Mouse (Mus musculus) adrenal gland, adult (tissue): ENCODE measurements around the gene Rimbp2.

ENCODE experiments used
- DNase-seq, 2 experiments: peaks; one replicate each; pipeline ENCODE4 v3.0.0; 2022 to 2023; ENCODE audit warnings: low spot score in 1 of 2; ENCODE audit not compliant: inconsistent age in 2 of 2

Rimbp2 gene

DNA sequence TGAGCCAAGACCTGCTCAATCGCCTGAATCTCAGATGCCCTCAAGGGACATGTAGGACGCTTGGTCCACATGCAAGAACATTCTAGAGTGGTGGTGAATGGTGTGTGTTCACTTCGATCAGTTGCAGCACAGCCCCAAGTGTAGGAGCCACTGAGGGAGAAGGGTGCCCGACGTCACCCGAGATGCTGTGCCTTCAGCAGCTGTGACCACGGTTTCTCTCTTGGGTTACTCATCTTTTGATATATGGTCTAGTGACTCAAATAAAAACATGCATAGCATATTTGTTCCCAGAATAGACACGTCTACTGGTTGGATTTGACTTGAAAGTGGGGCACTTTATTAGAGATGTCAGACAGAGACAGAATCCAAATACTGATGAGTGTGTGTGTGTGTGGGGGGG, 105.5 kb downstream of the Rimbp2 start:
- no peak for DNase-seq

DNA sequence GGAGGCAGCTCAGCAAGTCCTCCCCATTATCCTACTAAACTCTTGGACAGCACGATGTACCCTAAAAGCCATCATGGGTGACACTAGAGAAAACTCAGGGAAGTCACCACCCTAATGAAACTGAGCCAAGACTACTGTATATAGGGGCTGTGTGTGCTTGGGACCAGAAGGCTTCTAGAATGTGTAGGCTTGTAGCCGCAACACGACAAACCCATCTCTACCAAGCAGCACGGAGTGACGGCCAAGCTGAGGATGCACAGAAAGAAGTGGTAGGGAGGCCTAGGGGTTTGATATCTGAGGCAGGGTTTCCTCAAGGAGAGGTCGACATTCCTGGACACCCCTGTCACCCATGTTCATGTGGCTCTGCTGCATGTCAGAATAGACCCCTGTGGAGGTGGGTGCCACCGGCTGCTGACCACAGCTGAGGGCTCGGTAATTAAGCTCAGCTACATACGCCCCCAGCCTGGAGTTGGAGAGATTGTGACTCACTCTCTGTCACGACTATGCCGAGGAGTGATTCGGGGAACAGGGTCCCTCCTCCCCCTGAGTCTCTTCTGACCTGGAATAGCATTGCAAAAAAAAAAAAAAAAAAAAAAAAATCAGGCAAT, 106.7 kb downstream of the Rimbp2 start:
- DNase-seq, result no peak

DNA sequence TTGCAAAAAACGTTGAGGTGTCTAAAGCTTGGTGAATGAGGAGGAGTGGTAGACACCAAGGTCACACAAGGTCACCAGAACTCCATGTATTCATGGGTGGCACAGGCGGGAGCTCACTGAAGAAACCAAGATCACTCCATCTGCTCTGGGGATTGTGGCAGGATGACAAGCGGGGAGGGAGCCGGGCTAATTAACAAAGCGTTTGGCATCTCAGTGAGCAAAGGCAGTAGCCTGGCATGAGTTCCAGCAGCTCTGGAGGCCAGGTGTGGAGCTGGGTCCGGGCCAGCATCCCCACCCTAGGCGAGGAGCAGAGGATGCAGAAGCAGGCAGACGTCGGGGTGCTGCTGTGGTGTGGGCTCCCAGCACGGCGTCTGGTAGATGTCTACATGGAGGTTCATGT, 108.3 kb downstream of the Rimbp2 start:
- DNase-seq, result no peak

DNA sequence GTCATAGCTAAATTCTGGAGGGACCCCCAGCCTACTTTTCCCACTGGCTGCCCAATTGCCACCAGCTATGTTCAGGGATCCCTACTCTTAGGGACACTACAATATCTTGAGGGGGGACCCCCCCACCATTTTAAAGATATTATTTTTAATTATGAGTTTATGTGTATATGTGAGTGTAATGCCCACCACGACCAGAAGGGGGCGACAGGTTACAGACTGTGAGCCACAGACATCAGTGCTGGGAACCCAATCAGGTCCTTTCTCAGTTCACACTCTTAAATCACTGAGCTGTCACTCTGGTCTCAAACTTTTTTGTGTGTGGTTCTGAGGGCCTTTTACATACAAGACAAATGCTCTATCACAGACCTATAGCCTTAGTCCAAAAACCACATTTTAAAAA, 109.3 kb downstream of the Rimbp2 start:
- DNase-seq, result no peak

DNA sequence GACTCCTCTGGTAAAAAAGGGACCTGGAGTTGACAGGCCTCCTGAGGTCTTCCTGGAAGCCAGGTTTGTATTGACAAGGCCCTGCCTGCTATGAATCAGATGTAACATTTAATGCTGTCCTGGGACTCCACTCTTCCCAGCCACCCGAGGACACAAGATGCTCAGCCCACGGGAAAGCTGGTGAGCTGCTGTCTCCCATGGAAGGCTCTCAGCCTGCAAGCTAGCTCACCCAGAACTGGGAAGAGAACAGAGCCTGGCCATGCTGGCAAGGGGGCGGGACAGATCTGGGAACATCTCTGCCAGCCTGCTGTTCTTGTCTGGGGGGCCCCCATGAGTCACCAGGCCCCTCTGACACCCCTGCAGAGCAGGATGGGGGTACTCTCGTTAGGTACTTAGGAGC, 111.7 kb downstream of the Rimbp2 start:
- no peak for DNase-seq

DNA sequence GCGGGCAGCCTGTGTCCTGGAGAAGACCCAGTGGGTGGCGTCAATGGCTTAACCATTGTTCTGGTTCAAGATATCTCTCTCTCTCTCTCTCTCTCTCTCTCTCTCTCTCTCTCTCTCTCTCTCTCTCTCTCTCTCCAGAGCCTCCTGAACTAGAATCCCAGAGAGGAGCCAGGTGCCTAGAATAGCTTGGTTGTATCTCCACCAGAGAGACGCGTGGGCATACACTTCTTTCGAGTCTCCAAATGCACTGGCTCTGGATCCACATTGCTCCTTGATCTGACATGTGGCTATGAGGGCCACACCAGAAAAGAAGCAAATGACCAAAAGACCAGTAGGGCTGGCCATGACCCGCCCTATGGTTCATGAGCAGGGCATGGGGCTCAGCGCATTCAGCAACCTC, 116.2 kb downstream of the Rimbp2 start:
- no peak for DNase-seq

DNA sequence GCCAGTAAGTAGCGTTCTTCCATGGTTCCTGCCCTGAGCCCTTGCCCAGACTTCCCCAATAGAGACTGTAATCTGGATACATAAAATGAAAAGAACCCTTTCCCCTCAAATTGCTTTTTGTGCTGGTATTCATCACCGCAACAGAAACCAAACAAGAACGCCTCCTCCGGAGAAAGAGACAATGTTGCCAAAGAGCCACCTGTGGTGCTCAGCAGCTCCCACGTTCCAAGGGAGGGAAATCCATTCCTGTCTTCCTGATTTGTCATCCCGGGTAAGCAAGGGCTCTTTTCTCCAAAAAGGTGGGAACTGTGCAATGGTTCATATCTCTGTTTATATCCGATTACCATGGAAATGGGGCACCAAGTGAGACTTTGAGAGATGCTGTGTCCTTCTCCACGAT, 119.2 kb downstream of the Rimbp2 start:
- no peak for DNase-seq

DNA sequence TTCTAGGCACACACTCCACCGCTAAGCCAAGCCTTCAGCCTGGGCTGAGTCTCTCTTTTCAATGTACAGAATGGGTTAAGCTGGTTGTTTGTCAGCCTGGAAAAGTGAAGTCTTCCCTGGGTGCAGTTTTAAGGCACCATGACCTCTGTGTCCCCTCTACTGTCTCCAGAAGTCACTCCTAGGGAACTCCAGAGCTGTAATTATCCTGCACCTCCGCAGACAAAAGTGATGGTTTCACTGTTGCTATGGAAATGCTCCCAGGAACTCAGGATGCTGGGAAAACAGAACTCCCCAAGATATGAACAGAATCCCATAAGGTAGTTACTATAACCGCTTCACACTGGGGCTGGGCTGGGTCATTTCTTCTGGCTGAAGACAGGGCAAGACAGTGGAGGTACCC, 130.4 kb downstream of the Rimbp2 start:
- no peak for DNase-seq

DNA sequence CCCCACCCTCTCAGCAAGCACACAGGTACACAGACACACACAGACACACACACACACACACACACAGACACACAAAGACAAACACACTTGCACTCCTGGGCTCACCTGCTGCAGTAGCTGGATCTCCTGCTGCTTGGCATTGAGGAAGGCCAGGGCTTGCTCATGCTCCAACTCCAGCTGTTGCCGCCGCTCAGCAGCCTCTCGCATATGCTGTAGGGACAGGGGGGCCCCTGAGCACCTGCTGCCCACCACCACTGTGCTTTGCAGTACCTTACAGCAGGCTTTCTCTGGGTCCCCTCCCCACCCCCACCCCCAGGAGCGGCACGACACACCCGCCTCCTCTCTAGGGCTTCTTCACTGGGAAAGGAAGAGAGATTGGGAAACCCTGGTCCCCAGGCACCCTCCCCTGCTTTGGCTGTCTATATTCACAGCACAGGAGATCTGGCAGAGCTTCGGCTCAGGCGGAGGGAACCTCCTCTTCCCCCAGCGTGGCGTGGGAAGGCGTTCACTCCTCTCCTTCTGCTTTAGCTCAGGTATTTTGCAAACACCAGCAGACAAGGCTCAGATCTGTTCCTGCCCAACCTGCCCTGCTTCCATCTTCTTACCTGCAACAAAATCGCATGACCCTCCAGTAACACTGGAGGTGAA, 133.5 kb downstream of the Rimbp2 start:
- DNase-seq, result no peak

DNA sequence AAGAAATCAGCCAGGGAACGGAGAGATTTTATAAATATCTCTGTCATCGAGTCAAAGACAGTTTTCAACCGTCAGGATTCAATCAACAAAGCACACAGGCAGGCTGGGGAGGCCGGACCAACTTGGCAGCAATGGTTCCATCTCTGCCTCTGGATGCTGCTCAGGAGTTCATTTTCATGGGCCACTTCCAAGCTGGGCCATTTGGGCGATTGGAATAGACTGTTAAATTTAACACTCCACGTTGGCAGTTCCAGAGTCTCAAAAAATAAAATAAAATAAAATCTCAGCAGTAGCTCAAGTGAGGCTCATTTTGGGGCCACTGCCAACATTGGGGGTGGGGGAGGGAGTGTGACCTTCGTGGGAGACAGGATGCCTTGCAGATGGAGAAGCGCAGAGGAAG, 137.7 kb downstream of the Rimbp2 start:
- no peak for DNase-seq

DNA sequence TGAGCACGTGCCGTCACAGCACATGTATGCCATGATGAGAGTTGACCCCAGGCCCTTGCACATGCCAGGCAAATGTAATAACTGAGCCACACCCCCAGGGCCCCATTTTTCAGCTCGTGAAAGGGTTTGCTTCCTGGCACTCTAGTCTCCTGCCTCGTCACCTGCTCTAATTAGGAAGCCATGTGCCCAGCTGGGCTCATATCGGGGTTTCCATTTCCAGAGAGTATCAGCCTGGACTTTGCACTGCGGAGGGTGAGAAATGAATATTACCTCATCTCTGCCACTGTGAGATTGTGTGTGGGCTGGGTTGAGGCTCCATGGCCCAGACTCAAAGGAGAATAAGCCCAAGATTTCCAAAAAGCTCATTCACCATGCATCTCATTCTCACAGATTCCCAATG, 138.2 kb downstream of the Rimbp2 start:
- DNase-seq, result no peak

DNA sequence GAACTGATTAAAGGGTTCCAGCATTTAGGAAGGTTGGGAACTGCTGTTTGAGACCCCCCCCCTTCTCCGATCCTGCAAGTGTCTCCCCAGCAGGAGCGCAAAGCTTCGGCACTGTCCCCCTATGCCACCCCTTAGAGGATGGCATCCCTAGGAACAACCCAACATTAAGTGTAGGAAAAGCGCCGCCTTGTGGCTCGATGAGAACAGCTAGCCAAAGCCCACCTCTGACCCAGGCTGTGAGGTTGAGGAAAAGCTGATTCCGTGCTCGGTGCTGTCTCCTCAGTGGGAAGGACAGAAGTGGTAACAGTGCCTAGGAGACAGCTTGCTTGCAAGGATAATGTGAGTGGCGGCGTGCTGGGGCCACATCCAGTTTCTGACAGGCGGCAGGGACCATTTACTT, 140.2 kb downstream of the Rimbp2 start:
- DNase-seq, result no peak

DNA sequence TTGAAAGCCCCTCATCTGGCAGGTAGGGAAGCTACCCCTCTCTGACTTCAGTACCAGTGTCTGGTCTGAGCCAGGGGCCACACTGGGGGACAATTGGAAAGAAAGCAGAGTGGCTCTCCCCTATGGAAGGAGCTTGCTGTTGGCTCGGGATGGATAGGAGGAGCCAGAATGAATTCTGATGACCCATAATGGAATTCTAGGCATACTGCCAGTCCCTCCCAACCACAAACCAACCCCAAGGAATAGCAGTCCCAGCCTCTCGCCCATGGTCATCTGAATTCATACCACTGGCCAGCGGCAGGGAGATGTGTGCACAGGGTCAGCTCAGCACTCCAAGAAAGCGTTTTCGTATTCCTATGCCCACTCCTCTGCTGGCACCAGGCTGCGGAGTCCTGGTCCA, 141.9 kb downstream of the Rimbp2 start:
- no peak for DNase-seq

DNA sequence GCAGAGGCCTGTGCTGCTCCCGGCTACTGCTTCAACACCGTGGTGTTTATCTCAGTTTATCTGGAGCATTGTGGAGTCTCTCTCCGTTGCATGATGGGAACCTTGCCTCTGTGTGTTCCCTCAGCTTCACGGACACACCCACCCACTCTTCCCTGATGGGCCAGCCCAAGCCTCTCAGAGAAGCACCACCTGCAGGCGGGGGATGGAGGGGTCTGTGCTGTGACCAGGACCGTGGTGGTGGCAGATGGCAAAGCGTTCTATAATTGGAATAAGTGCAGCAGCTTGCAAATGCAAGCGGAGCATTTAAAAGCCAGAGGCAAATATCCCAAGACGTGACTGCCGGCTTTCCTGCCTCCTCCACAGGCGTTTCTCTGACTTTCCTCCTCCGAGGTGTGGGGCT, 143.3 kb downstream of the Rimbp2 start:
- peak in 1 of 2 experiments; percentile 20 for DNase-seq

DNA sequence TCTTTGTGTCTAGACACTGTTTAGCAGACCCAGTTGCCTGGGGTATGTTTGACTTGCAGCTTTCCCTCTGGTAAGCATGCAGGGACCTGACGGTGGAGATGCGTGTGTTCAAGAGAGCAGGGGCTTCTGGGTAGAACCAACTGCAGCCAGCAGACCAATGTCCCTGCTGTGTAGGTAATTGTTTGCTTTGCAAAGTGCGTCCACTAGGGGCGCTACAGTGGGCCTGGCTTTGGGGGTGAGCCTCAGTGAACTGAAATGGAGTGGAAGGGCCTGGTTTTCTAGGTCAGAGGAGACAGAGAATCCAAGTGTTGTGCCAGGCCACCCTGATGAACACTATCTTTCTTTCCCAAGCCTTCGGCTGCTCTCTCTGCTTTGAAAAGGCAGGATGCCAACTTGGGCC, 143.9 kb downstream of the Rimbp2 start:
- peak; percentile 16 to 56 for DNase-seq

DNA sequence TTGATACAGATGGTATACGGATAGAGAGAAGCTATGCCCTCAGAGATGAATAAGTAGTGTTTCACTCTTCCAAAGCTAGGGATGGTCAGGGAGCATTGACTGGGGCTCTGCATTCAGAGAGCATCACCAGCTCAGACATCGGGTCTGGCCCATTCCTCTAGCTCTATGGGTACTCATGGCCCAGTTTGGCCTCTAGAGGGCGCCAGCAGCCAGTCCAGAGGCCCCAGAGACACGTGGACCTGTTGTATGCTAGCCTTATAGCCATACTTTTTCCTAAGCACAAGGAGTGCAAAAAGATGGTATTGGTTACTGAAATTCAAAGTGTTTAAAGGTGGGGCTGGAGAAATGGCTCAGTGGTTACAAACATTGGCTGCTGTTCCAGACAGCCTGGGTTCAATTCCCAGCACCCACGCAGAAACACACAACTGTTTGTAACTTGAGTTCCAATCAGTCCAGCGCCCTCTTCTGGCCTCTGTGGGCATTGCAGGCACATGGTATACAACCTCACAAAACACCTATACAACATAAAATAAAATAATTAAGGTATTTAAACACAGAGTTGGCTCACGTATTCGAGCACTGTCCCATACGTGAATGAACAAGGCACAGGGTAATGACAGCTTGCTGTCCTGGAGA, 144.6 kb downstream of the Rimbp2 start:
- DNase-seq, result peak in 1 of 2 experiments; percentile 39

DNA sequence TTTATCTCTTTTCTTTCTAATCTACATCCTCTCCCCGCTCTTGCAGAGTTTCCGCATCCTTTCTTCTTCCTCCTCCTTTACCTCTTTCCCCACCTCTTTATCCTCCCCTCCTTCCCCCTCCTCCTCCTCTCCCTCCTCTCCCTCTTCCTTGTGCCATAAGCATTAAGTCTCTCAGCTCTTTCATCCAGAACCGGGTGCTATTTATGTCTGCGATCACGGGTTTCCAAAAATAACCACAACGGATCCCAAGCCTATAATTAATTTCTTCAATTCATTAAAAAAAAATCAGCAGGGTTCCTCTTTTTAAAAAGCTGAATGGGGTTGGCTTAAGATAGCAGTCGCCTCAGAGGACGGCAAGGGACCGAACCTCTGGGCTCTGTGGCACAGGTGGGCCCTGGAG, 145.9 kb downstream of the Rimbp2 start:
- no peak for DNase-seq

DNA sequence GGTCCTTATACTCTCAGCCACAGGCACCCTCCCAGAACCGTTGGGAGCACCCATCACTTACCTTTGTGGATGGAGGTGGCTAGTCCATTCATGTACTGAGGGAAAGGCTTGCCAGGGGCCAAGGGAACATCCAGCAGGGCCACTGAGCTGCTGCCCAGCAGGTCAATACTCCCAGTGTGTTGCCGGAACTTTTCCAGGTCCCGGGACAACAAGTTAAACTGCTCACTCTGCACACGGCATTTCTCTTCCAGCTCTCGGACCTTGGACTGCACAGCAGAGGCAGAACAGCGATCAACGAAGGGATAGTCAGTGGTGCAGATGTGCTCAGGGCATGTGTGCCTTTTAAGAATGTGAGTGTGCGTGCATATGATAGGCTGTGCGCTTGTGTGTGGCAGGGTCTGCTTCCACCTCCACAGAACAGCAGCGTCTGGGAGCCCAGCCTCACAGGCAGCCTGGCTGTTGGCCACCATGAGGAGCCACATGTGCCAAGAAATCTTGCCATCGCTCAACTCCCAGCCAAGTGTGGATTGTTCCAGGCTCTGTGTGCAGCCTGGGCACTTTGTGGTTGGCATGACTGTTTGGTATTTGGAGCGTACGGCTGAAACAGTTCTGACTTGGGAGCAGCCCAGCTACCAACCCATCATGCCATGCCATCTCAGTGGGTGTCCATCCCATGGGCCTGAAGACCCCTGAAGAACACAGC, 146.8 kb downstream of the Rimbp2 start:
- DNase-seq, result peak in 1 of 2 experiments; percentile 24

DNA sequence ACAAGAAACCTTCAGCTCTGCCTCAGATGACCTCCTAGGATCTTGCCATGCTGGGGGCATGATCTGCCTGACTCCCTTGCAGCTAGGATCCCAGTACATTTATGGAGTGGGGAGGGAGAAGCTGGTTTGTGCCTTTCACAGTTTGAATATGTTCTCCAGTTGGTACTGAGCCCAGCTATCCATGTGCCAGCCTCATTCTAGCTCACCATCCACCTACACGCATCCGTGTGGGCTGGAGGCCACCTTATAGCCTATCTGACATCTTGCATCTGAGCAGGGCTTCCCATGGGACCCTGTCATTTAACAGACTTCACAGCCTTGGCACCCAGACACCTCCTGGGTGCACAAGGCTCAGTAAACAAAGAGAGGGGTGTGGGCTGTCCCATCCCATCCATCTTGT, 148.2 kb downstream of the Rimbp2 start:
- no peak for DNase-seq

DNA sequence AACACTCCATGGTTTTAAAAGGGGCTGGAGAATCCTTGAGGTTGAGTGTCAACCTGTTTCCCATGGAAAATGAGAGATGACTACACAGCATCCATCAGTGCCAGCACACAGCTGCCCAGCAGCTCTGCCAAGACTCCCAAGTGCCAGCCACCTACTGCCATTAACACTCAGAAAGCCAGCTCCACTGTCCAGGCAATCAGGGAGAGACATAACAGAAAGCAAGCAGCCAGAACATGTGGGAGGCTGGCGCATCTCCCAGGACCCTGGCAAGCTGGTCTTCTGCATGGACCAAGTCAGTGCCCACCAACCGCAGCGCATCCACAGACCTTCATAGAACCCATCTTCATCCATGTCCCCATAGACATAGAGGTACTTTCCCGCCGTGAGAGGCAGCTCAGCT, 152.7 kb downstream of the Rimbp2 start:
- no peak for DNase-seq

DNA sequence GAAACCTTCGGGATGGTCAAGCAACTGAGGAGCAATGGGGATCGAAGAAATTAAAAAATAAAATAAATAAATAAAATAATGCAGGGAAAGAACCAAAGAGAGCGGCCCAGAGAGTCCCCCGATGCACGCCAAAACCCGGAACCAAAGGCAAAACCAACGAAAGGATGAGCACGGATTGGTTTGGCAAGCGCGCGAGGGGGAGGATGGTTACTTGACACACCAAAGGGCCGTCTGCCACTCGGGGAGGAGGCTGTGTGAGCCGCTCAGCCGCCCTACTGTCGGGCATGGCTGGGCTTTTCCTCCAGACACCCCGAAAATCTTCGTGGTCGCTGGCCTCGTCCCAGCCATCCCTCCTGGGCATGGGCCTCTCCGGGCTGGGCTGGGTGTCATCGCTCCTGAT, 171.7 kb downstream of the Rimbp2 start:
- no peak for DNase-seq

DNA sequence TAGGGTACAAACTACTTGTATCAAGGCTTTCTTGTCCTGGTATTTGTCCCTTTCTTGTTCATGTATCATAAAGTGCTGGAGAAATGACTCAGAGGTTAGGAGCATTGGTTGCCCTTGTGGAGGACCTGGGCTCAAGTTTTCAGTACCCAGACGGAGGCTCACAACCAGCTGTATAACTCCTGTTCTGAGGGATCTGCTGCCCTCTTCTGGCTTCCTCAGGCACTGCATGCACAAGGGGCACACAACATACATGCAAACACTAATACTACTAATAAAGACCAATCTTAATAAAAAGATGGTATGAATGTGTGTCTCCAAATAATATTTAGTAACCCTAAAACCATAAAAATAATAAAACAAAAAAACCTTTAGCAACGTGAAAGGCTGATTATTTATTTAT, 176.9 kb downstream of the Rimbp2 start:
- no peak for DNase-seq
